Mouse (Mus musculus): Measurements from ENCODE around the gene Ap4m1. TPM values are rescaled to one million over a fixed set of nuclear protein-coding genes. Genes with fewer than 3 reads are reported as not detected.
"Not testable (repeated sequence)": the region's sequence is repeated elsewhere in the genome, so short reads cannot be mapped to it uniquely, and the experiment has no call there.

The Ap4m1 gene
- polyA plus RNA-seq, 1 experiment from 2014 or later, result 26.2 TPM

- Histone ChIP-seq H3K27ac (no peak overlapping the region), H3K9ac (no peak overlapping the region), H3K4me2 (no peak overlapping the region), H3K4me3 (no peak overlapping the region), H3K4me1 (no peaks in the 10 kb centered on the region), H3K9me3 (no peaks in the 10 kb centered on the region), H3K36me3 (no peaks in the 10 kb centered on the region), H3K27me3 (no peaks in the 10 kb centered on the region)
- no peak for ATAC-seq (ENCODE audit: borderline replicate concordance, extremely low read depth, low FRiP score, low TSS enrichment)
- 72% methylated on average over 1 of the region's 1 CpGs for WGBS
These were observed 35.5 kb downstream of the Ap4m1 start for GRCm38 (mm10) chr5:138207253-138207652.

DNA sequence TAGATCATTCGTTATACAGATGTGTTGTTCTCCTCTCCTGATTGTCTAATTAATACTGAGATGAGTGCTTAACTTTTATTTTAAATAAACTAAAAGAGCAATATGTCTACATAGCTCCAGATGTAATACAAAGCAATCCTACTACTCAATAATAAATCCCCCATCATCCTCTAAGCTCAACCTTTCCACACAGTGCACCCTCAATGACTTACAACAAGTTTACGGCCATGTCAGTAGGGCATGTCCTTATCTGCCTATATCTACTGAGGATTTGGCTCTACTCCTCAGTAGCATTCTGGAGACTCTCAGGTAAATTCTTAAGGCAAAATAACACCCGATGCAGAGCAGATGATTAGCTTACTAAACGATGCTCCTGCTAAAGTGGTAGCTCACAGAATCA lies 36.1 kb downstream of the Ap4m1 start:
- Histone ChIP-seq H3K4me1 (no peaks in the 10 kb centered on the region), H3K27ac (no peak overlapping the region), H3K4me3 (no peak overlapping the region), H3K4me2 (no peak overlapping the region), H3K36me3 (no peaks in the 10 kb centered on the region), H3K9me3 (no peaks in the 10 kb centered on the region), H3K9ac (no peak overlapping the region), H3K27me3 (no peaks in the 10 kb centered on the region)
- no peak for ATAC-seq (ENCODE audit: borderline replicate concordance, extremely low read depth, low FRiP score, low TSS enrichment)
- 80% methylated on average over 4 of the region's 4 CpGs for WGBS

DNA sequence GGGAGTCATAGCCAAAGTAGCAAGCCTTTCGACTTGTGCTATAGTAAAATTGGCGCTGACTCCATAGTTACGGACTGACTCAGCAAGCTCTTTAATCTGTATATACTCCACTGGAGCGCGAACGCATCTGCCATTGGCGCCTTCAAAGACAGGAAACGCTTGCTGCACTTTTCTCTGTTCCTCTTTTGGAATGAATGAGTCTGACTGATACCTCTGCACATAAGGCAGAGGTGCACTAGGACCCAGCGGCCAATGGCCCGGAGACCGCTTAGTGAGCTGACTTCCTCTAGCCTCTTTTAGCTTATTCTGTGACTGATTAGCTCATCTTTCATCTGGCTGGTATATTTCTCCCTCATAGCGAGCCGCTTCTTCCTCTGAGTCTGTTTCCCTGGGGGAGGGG lies 44.8 kb downstream of the Ap4m1 start:
- H3K27me3 ChIP-seq; H3K9ac ChIP-seq; H3K36me3 ChIP-seq; H3K9me3 ChIP-seq; H3K4me2 ChIP-seq; H3K27ac ChIP-seq; H3K4me3 ChIP-seq; H3K4me1 ChIP-seq; ATAC-seq (ENCODE audit: borderline replicate concordance, extremely low read depth, low FRiP score, low TSS enrichment): not testable (repeated sequence)
- 91% methylated on average over 13 of the region's 13 CpGs for WGBS

DNA sequence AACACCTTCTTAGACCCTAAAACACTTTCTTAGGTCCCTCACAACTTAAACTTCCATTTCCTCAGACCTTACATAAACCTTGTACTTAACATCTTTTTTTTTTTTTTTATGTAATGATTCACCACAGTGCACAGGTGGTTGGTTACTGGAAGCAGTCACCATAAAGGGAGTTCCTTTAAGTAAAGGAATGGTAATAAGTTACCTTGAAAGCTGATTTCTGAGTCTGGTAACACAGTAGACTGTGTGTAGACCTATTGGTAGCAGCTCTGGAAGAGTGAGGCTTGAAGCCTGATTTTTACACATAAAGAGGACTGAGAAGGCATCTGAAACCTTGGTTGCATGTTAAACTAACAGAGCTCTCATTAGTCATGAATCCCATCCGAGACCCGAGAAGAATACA lies 48.1 kb downstream of the Ap4m1 start:
- H3K27ac ChIP-seq, result no peak overlapping the region
- no peak overlapping the region for H3K4me2 ChIP-seq
- H3K4me3 ChIP-seq, result no peak overlapping the region
- no peaks in the 10 kb centered on the region for H3K9me3 ChIP-seq
- no peaks in the 10 kb centered on the region for H3K4me1 ChIP-seq
- no peaks in the 10 kb centered on the region for H3K36me3 ChIP-seq
- H3K27me3 ChIP-seq, result no peaks in the 10 kb centered on the region
- no peak overlapping the region for H3K9ac ChIP-seq
- 38% methylated on average over 2 of the region's 2 CpGs for WGBS
- no peak for ATAC-seq (ENCODE audit: borderline replicate concordance, extremely low read depth, low FRiP score, low TSS enrichment)

DNA sequence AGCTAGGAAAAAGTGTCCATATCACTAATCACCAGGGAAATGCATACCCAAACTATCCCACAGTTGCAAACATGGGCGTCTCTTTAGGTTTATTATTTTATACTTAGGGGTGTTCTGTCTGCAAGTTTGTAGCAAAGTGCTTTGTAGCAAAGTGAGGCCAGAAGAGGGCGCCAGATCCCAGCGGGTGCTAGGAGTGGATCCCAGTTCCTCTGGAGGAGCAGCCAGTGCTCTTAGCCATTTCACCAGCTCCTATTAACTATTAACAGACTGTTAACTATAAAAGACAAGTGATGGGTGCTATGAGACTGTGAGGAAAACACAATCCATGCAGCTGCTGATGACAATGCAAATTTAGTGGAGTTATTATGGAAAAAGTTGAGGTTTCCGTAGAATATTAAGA lies 50.3 kb downstream of the Ap4m1 start:
- no peak overlapping the region for H3K4me2 ChIP-seq
- no peak overlapping the region for H3K27ac ChIP-seq
- H3K4me3 ChIP-seq, result no peak overlapping the region
- no peak for ATAC-seq (ENCODE audit: borderline replicate concordance, extremely low read depth, low FRiP score, low TSS enrichment)
- WGBS, result 24% methylated on average over 4 of the region's 4 CpGs
- H3K4me1 ChIP-seq, result no peaks in the 10 kb centered on the region
- no peak overlapping the region for H3K9ac ChIP-seq
- H3K9me3 ChIP-seq, result no peaks in the 10 kb centered on the region
- no peaks in the 10 kb centered on the region for H3K27me3 ChIP-seq
- no peaks in the 10 kb centered on the region for H3K36me3 ChIP-seq

DNA sequence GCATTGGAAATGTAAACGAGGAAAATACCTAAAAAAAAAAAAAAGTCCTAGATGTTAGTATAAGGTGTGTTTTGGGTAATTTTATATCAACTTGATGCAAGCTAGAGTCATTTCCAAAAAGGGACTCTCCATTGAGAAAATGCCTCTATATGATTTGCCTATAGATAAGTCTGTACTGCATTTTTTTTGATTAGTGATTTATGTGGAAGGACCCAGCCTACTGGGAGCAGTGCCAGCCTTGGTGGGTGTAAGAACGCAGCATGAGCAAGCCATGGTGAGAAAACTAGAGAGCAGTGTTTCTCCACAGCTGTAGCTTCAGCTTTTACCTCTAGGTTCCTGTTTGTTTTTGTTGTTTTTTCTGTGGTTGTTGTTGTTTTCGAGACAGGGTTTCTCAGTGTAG lies 51.5 kb downstream of the Ap4m1 start:
- Histone ChIP-seq H3K27me3 (no peaks in the 10 kb centered on the region), H3K36me3 (no peaks in the 10 kb centered on the region), H3K4me3 (no peak overlapping the region), H3K9ac (no peak overlapping the region), H3K27ac (no peak overlapping the region), H3K9me3 (no peaks in the 10 kb centered on the region), H3K4me1 (no peaks in the 10 kb centered on the region), H3K4me2 (no peak overlapping the region)
- WGBS, result 45% methylated on average over 3 of the region's 3 CpGs
- ATAC-seq (ENCODE audit: borderline replicate concordance, extremely low read depth, low FRiP score, low TSS enrichment), result no peak

GRCm38 (mm10) chr5:138225700-138226099 lies 53.9 kb downstream of the Ap4m1 start, which contains the start of gene Nxpe5:
TSS of gene Nxpe5 (plus strand) at chr5:138225898.
- Histone ChIP-seq H3K4me2 (no peak within 1 kb of the TSS), H3K27ac (no peak within 1 kb of the TSS), H3K9me3 (no peaks in the 10 kb centered on the region), H3K36me3 (no peaks in the 10 kb centered on the region), H3K9ac (no peak within 1 kb of the TSS), H3K4me1 (no peaks in the 10 kb centered on the region), H3K4me3 (no peak within 1 kb of the TSS), H3K27me3 (no peaks in the 10 kb centered on the region)
- 46% methylated on average over 2 of the region's 2 CpGs for WGBS
- no peak for ATAC-seq (ENCODE audit: borderline replicate concordance, extremely low read depth, low FRiP score, low TSS enrichment)

DNA sequence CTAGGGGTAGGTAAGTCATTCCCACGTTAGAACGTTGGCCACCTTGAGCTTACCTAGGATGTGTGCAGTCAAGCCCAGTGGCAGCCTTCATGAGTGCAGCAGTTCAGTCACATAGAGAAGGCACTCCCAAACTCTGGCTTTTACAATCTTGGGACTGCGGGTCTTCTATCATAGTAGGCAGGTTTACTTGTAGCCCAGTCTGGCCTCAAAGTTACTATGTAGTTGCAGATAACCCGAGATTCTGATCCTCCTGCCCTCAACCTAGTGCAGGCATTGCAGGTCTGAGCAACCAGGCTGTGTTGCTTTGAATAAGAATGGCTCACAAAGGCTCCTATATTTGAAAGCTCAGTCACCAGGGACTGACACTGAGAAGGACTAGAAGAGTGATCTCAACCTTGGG lies 54.7 kb downstream of the Ap4m1 start:
- Histone ChIP-seq H3K4me2 (no peak overlapping the region), H3K27ac (no peak overlapping the region), H3K36me3 (no peaks in the 10 kb centered on the region), H3K4me3 (no peak overlapping the region), H3K9ac (no peak overlapping the region), H3K27me3 (no peaks in the 10 kb centered on the region), H3K9me3 (no peaks in the 10 kb centered on the region), H3K4me1 (no peaks in the 10 kb centered on the region)
- 75% methylated on average over 4 of the region's 4 CpGs for WGBS
- ATAC-seq (ENCODE audit: borderline replicate concordance, extremely low read depth, low FRiP score, low TSS enrichment), result no peak

DNA sequence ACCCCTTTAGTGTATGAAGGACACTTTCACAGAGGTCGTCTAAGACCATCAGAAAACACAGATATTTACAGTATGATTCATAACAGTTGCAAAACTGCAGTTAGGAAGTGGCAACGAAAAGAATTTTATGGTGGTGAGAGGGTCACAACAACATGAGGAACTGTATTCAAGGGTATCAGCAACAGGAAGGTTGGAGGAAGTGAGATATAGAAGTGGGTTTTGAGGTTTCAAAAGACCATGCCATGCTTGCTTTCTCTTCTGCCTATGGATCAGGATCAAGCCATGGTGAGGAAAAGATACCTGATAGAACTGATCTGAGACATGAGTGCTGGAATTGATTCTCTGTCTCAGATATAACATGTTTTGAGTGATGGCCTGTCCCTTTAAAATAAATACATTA lies 55.6 kb downstream of the Ap4m1 start:
- Histone ChIP-seq H3K9ac (no peak overlapping the region), H3K36me3 (no peaks in the 10 kb centered on the region), H3K27ac (no peak overlapping the region), H3K27me3 (no peaks in the 10 kb centered on the region), H3K4me2 (no peak overlapping the region), H3K9me3 (no peaks in the 10 kb centered on the region), H3K4me1 (no peaks in the 10 kb centered on the region), H3K4me3 (no peak overlapping the region)
- WGBS, result 57% methylated on average over 2 of the region's 2 CpGs
- ATAC-seq (ENCODE audit: borderline replicate concordance, extremely low read depth, low FRiP score, low TSS enrichment), result no peak

DNA sequence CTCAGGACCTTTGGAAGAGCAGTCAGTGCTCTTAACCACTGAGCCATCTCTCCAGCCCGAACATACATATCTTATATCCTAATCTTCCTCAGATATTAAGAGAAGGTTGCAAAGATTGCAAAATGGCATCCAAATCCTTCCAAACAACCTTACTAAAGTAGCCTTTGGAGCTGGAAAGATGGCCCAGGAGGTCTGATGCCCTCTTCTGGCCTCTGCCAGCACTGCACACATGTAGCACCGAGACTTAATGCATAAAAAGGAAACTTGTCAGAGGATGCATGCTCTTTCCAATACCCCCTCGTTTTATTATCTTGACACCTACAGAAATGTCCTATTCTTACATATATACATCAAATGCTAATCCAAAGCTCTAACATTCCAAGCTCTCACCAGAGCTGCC lies 56.2 kb downstream of the Ap4m1 start:
- Histone ChIP-seq H3K4me3 (no peak overlapping the region), H3K27ac (no peak overlapping the region), H3K9me3 (no peaks in the 10 kb centered on the region), H3K27me3 (no peaks in the 10 kb centered on the region), H3K4me2 (no peak overlapping the region), H3K36me3 (no peaks in the 10 kb centered on the region), H3K9ac (no peak overlapping the region), H3K4me1 (no peaks in the 10 kb centered on the region)
- WGBS, result 57% methylated on average over 3 of the region's 3 CpGs
- ATAC-seq (ENCODE audit: borderline replicate concordance, extremely low read depth, low FRiP score, low TSS enrichment), result no peak

GRCm38 (mm10) chr5:138229511-138229910 lies 57.7 kb downstream of the Ap4m1 start:
- H3K9me3 ChIP-seq, result no peaks in the 10 kb centered on the region
- no peak overlapping the region for H3K9ac ChIP-seq
- H3K36me3 ChIP-seq, result no peaks in the 10 kb centered on the region
- no peak overlapping the region for H3K4me3 ChIP-seq
- H3K27ac ChIP-seq, result no peak overlapping the region
- no peak overlapping the region for H3K4me2 ChIP-seq
- ATAC-seq (ENCODE audit: borderline replicate concordance, extremely low read depth, low FRiP score, low TSS enrichment), result no peak
- H3K27me3 ChIP-seq, result no peaks in the 10 kb centered on the region
- WGBS, result 85% methylated on average over 3 of the region's 3 CpGs
- H3K4me1 ChIP-seq, result no peaks in the 10 kb centered on the region

Measured in lung, embryonic 15.5 days (tissue).